Mouse (Mus musculus) MEL (cell line): ENCODE data around the gene Fpr2. TPM values are rescaled to one million over a fixed set of nuclear protein-coding genes. Genes with fewer than 3 reads are reported as not detected.
A peak's percentile ranks its signal among the peaks of the same experiment; 100 is the strongest.

ENCODE experiments used
- DNase-seq: peaks from one replicate; pipeline ENCODE4 v3.0.0; 2011; ENCODE audit warnings: low read depth, low spot score
- H3K27ac ChIP-seq: 2 replicates; pipeline ENCODE4 v1.5.1; 2012; ENCODE audit warnings: low read depth, mild to moderate bottlenecking, control low read depth, low read length, moderate library complexity; ENCODE audit not compliant: control insufficient read depth
- H3K27me3 ChIP-seq, 2 experiments: fragments of 150-350 bp in 1 of 2; sonication (generic) in 1 of 2; 2 replicates each; pipeline ENCODE4 v1.6.1; 2012; ENCODE audit warnings: low read length in 2 of 2, mild to moderate bottlenecking in 2 of 2, improper control_type of control experiment in 1 of 2, moderate library complexity in 1 of 2; ENCODE audit not compliant: insufficient read depth in 2 of 2, control insufficient read depth in 1 of 2
- H3K36me3 ChIP-seq, 2 experiments: 2 replicates each; pipeline ENCODE4 v1.6.1; 2012 to 2014; ENCODE audit warnings: low read length in 2 of 2, improper control_type of control experiment in 1 of 2, inconsistent platforms in 1 of 2, mild to moderate bottlenecking in 1 of 2; ENCODE audit not compliant: insufficient read depth in 2 of 2, control insufficient read depth in 1 of 2
- H3K4me1 ChIP-seq, 2 experiments: fragments of 150-350 bp in 1 of 2; sonication (generic) in 1 of 2; 2 replicates each; pipeline ENCODE4 v1.6.1; 2012; ENCODE audit warnings: low read length in 2 of 2, improper control_type of control experiment in 1 of 2, mild to moderate bottlenecking in 1 of 2; ENCODE audit not compliant: insufficient read depth in 2 of 2, control insufficient read depth in 1 of 2
- H3K4me3 ChIP-seq, 2 experiments: fragments of 150-350 bp in 1 of 2; sonication (generic) in 1 of 2; 2 replicates each; pipeline ENCODE4 v1.5.1; 2012; ENCODE audit warnings: low read depth in 2 of 2, low read length in 2 of 2, mild to moderate bottlenecking in 2 of 2, moderate library complexity in 2 of 2, control low read depth in 1 of 2, improper control_type of control experiment in 1 of 2; ENCODE audit not compliant: control insufficient read depth in 1 of 2, insufficient read depth in 1 of 2
- H3K79me2 ChIP-seq: 2 replicates; pipeline ENCODE4 v1.6.1; 2012; ENCODE audit warnings: mild to moderate bottlenecking, low read length, moderate library complexity; ENCODE audit not compliant: control insufficient read depth, poor library complexity, insufficient read depth
- H3K9ac ChIP-seq: 2 replicates; pipeline ENCODE4 v1.6.1; 2012; ENCODE audit warnings: low read depth, mild to moderate bottlenecking, control low read depth, low read length, moderate library complexity; ENCODE audit not compliant: control insufficient read depth, poor library complexity, severe bottlenecking
- H3K9me3 ChIP-seq: fragments of 150-350 bp; sonication (generic); replicated peaks from 2 replicates; pipeline ENCODE4 v1.6.1; 2012; ENCODE audit warnings: mild to moderate bottlenecking, low read length, improper control_type of control experiment, moderate library complexity; ENCODE audit not compliant: insufficient read depth
- BHLHE40 ChIP-seq: IDR thresholded peaks from 2 replicates; pipeline ENCODE4 v1.6.1; 2012; ENCODE audit warnings: low read depth, mild to moderate bottlenecking, inconsistent platforms, low read length, improper control_type of control experiment, borderline replicate concordance
- CHD1 ChIP-seq: IDR thresholded peaks from 2 replicates; pipeline ENCODE4 v1.6.1; 2012; ENCODE audit warnings: low read depth, mild to moderate bottlenecking, inconsistent platforms, low read length, improper control_type of control experiment
- CTCF ChIP-seq, 3 experiments: IDR thresholded peaks in 2 of 3; conservative IDR thresholded peaks in 1 of 3; 2 replicates each; pipeline ENCODE4 v1.5.1; 2011 to 2012; ENCODE audit warnings: low read length in 3 of 3, low read depth in 2 of 3, mild to moderate bottlenecking in 2 of 3, improper control_type of control experiment in 1 of 3, inconsistent platforms in 1 of 3, mixed read lengths in 1 of 3, moderate library complexity in 1 of 3; ENCODE audit not compliant: control insufficient read depth in 1 of 3, insufficient read depth in 1 of 3, poor library complexity in 1 of 3, severe bottlenecking in 1 of 3
- E2F4 ChIP-seq: IDR thresholded peaks from 2 replicates; pipeline ENCODE4 v1.6.1; 2011; ENCODE audit warnings: low read depth, low read length, improper control_type of control experiment, borderline replicate concordance
- ELF1 ChIP-seq: IDR thresholded peaks from 2 replicates; pipeline ENCODE4 v1.6.1; 2014; ENCODE audit warnings: low read depth, mild to moderate bottlenecking, inconsistent platforms, low read length, improper control_type of control experiment, moderate library complexity
- EP300 ChIP-seq, 2 experiments: IDR thresholded peaks; 2 replicates each; pipeline ENCODE4 v1.6.1; 2011; ENCODE audit warnings: improper control_type of control experiment in 2 of 2, low read length in 2 of 2, low read depth in 1 of 2, mild to moderate bottlenecking in 1 of 2
- ETS1 ChIP-seq: IDR thresholded peaks from 2 replicates; pipeline ENCODE4 v1.6.1; 2012; ENCODE audit warnings: low read depth, mild to moderate bottlenecking, inconsistent platforms, low read length, improper control_type of control experiment, moderate library complexity
- GABPA ChIP-seq: IDR thresholded peaks from 2 replicates; pipeline ENCODE4 v1.6.1; 2012; ENCODE audit warnings: low read depth, mild to moderate bottlenecking, inconsistent platforms, low read length, improper control_type of control experiment, moderate library complexity
- GATA1 ChIP-seq: IDR thresholded peaks from 2 replicates; pipeline ENCODE4 v1.6.1; 2011; ENCODE audit warnings: low read depth, low read length, improper control_type of control experiment
- HCFC1 ChIP-seq: IDR thresholded peaks from 2 replicates; pipeline ENCODE4 v1.6.1; 2012; ENCODE audit warnings: low read depth, mild to moderate bottlenecking, inconsistent platforms, low read length, improper control_type of control experiment, moderate library complexity
- KAT2A ChIP-seq: conservative IDR thresholded peaks from 2 replicates; pipeline ENCODE4 v1.6.1; 2012; ENCODE audit warnings: low read depth, low read length, improper control_type of control experiment, inconsistent platforms
- MAFK ChIP-seq: IDR thresholded peaks from 2 replicates; pipeline ENCODE4 v1.6.1; 2011; ENCODE audit warnings: low read depth, mild to moderate bottlenecking, low read length, improper control_type of control experiment, borderline replicate concordance
- MAZ ChIP-seq: IDR thresholded peaks from 2 replicates; pipeline ENCODE4 v1.6.1; 2012; ENCODE audit warnings: low read depth, mild to moderate bottlenecking, inconsistent platforms, low read length, improper control_type of control experiment
- MEF2A ChIP-seq: IDR thresholded peaks from 2 replicates; pipeline ENCODE4 v1.6.1; 2014; ENCODE audit warnings: low read depth, mild to moderate bottlenecking, inconsistent platforms, low read length, improper control_type of control experiment; ENCODE audit not compliant: poor library complexity, insufficient replicate concordance, severe bottlenecking; ENCODE audit errors: extremely low read depth
- MXI1 ChIP-seq: IDR thresholded peaks from 2 replicates; pipeline ENCODE4 v1.6.1; 2011; ENCODE audit warnings: mild to moderate bottlenecking, low read depth, low read length, improper control_type of control experiment
- MYC ChIP-seq: IDR thresholded peaks from 2 replicates; pipeline ENCODE4 v1.6.1; 2011; ENCODE audit warnings: low read depth, mild to moderate bottlenecking, low read length, improper control_type of control experiment, moderate library complexity
- NELFE ChIP-seq: IDR thresholded peaks from 2 replicates; pipeline ENCODE4 v1.6.1; 2011; ENCODE audit warnings: low read depth, low read length, improper control_type of control experiment
- NRF1 ChIP-seq: IDR thresholded peaks from 2 replicates; pipeline ENCODE4 v1.6.1; 2014; ENCODE audit warnings: low read depth, mild to moderate bottlenecking, inconsistent platforms, low read length, improper control_type of control experiment, moderate library complexity; ENCODE audit not compliant: poor library complexity, insufficient read depth, severe bottlenecking
- RAD21 ChIP-seq: IDR thresholded peaks from 2 replicates; pipeline ENCODE4 v1.6.1; 2011; ENCODE audit warnings: mild to moderate bottlenecking, low read depth, low read length, improper control_type of control experiment
- RCOR1 ChIP-seq: IDR thresholded peaks from 2 replicates; pipeline ENCODE4 v1.6.1; 2012; ENCODE audit warnings: low read depth, mild to moderate bottlenecking, inconsistent platforms, low read length, improper control_type of control experiment
- SIN3A ChIP-seq: IDR thresholded peaks from 2 replicates; pipeline ENCODE4 v1.6.1; 2012; ENCODE audit warnings: low read length, improper control_type of control experiment, inconsistent platforms
- SMC3 ChIP-seq: IDR thresholded peaks from 2 replicates; pipeline ENCODE4 v1.6.1; 2011; ENCODE audit warnings: low read depth, low read length, improper control_type of control experiment
- TAL1 ChIP-seq: IDR thresholded peaks from 2 replicates; pipeline ENCODE4 v1.6.1; 2012; ENCODE audit warnings: mild to moderate bottlenecking, inconsistent platforms, low read length, moderate library complexity, mixed read lengths
- TCF12 ChIP-seq: IDR thresholded peaks from 2 replicates; pipeline ENCODE4 v1.6.1; 2014; ENCODE audit warnings: low read depth, mild to moderate bottlenecking, inconsistent platforms, low read length, improper control_type of control experiment, moderate library complexity
- UBTF ChIP-seq: IDR thresholded peaks from 2 replicates; pipeline ENCODE4 v1.6.1; 2012; ENCODE audit warnings: low read depth, mild to moderate bottlenecking, inconsistent platforms, low read length, improper control_type of control experiment, moderate library complexity, borderline replicate concordance; ENCODE audit not compliant: insufficient read depth
- USF1 ChIP-seq: IDR thresholded peaks from 2 replicates; pipeline ENCODE4 v1.6.1; 2014; ENCODE audit warnings: low read depth, mild to moderate bottlenecking, inconsistent platforms, low read length, improper control_type of control experiment, moderate library complexity
- ZC3H11A ChIP-seq: IDR thresholded peaks from 2 replicates; pipeline ENCODE4 v1.6.1; 2012; ENCODE audit warnings: low read depth, mild to moderate bottlenecking, inconsistent platforms, low read length, improper control_type of control experiment
- ZMIZ1 ChIP-seq: IDR thresholded peaks from 2 replicates; pipeline ENCODE4 v1.6.1; 2012; ENCODE audit warnings: low read depth, mild to moderate bottlenecking, inconsistent platforms, low read length, improper control_type of control experiment, moderate library complexity
- polyA plus RNA-seq, 2 experiments: library from polyadenylated mRNA; stranded (reverse) in 1 of 2; unstranded in 1 of 2; fragments of >175 nt in 1 of 2; fragments of >200 nt in 1 of 2; gene quantifications; 2 replicates each; pipeline versions ENCODE4 v1.2.1 to v1.2.4; 2012; ENCODE audit warnings: low replicate concordance in 2 of 2, low read depth in 1 of 2; ENCODE audit not compliant: insufficient read length in 2 of 2, insufficient read depth in 1 of 2, missing spikeins in 1 of 2
- total RNA-seq: library from RNA; depleted of rRNA; stranded (reverse); fragments of 300-350 nt; gene quantifications from 2 replicates; pipeline ENCODE4 v1.2.3, GENCODE M21; 2012

Fpr2 gene
- total and polyA plus RNA-seq, 3 experiments, result not detected

DNA sequence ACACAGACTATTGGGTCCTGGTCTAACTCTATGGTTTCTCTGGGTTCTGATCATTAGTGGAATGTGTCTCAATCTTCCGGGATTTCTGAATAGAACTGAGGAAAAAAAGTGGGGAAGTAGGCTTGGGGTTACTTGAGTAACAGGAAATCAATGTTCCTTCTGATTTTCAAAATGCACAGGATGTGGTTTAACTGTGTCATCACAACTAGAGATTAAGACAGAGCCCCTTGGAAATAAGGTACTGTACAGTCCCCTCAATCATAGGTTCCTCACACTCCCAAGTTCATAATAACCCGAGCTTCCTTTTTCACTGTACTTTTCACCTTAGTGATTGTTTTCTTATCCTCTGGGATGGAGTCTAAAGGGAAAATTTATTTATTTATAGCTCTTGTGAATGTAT, 15.9 kb upstream of the Fpr2 start:
- no peaks in the 10 kb centered on the region for H3K4me1 ChIP-seq
- DNase-seq, result no peak
- H3K27me3 ChIP-seq, result no peaks in the 10 kb centered on the region
- H3K79me2 ChIP-seq, result no peaks in the 10 kb centered on the region
- no peak for TF ChIP-seq ELF1
- TF ChIP-seq MEF2A, result no peak
- TF ChIP-seq E2F4, result no peak
- no peak for TF ChIP-seq SMC3
- TF ChIP-seq ZMIZ1, result no peak
- TF ChIP-seq EP300 (IDR thresholded peaks at IDR 0.05; ENCODE audit: low read depth in 1 of 2, low read length in 2 of 2), result 0 out of 4 replicates have a peak, but pooled peaks of 1 of the 2 experiments have one; percentile 23
- H3K9me3 ChIP-seq, result no peaks in the 10 kb centered on the region
- no peak overlapping the region for H3K27ac ChIP-seq
- no peak overlapping the region for H3K4me3 ChIP-seq
- H3K36me3 ChIP-seq, result no peaks in the 10 kb centered on the region; a peak in 1 of 4 replicates
- H3K9ac ChIP-seq, result no peak overlapping the region

DNA sequence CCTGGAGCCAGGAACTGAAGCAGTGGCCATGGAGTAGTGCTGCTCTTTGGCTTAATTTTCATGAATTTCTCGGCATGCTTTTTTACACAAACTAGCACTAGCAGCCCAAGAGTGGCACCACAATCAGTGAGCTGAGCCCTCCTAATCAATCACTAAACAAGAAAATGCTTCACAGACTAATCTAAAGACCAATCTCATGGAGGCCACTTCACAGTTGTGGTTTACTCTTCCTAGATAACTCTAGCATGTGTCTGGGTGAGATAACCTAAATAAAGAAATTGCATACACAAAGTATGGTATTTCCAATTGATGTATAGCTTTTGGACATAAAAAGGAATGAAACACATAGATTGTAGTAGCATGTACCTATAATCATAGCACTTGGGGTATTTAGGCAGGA, 8.3 kb upstream of the Fpr2 start:
- DNase-seq, result peak; percentile 23
- no peak overlapping the region for H3K4me3 ChIP-seq
- no peak overlapping the region for H3K27ac ChIP-seq

More for the DNA sequence above, 8.3 kb upstream of the Fpr2 start:
- TF ChIP-seq KAT2A, result no peak
- no peak for TF ChIP-seq SMC3
- TF ChIP-seq RCOR1, result peak; percentile 93
- TF ChIP-seq NRF1, result no peak
- TF ChIP-seq GATA1, result peak; percentile 82
- no peak for TF ChIP-seq MYC
- no peak for TF ChIP-seq SIN3A
- TF ChIP-seq GABPA, result no peak
- peak; percentile 87 for TF ChIP-seq TCF12
- no peak for TF ChIP-seq NELFE
- TF ChIP-seq CHD1, result no peak
- no peak for TF ChIP-seq ELF1
- TF ChIP-seq RAD21, result no peak
- TF ChIP-seq E2F4, result no peak
- TF ChIP-seq ETS1, result no peak
- no peak for TF ChIP-seq BHLHE40
- peak; percentile 36; the same call in 1 of the 2 replicates for TF ChIP-seq MAFK
- peak; percentile 82 to 84 for TF ChIP-seq EP300 (IDR thresholded peaks at IDR 0.05; ENCODE audit: low read depth in 1 of 2, low read length in 2 of 2)
- TF ChIP-seq TAL1, result no peak
- TF ChIP-seq HCFC1, result no peak
- TF ChIP-seq MXI1, result no peak
- no peak for TF ChIP-seq UBTF
- TF ChIP-seq ZC3H11A, result no peak
- no peak for TF ChIP-seq USF1
- no peak for TF ChIP-seq MAZ
- TF ChIP-seq ZMIZ1, result no peak
- no peak for TF ChIP-seq CTCF (IDR thresholded peaks at IDR 0.05 in 2 of 3, conservative IDR thresholded peaks at IDR 0.05 in 1 of 3; ENCODE audit: control insufficient read depth in 1 of 3, insufficient read depth in 1 of 3, low read depth in 2 of 3, low read length in 3 of 3, poor library complexity in 1 of 3, severe bottlenecking in 1 of 3)
- H3K9ac ChIP-seq, result no peak overlapping the region
- H3K9me3 ChIP-seq, result no peaks in the 10 kb centered on the region
- peaks cover 0 to 3% of the 10 kb centered on the region in 2 experiments; a peak in 2 of 4 replicates for H3K36me3 ChIP-seq
- no peaks in the 10 kb centered on the region for H3K27me3 ChIP-seq
- H3K79me2 ChIP-seq, result no peaks in the 10 kb centered on the region
- peaks cover 0 to 3% of the 10 kb centered on the region in 2 experiments; a peak in 1 of 4 replicates for H3K4me1 ChIP-seq
